Mouse (Mus musculus): ENCODE measurements around the gene Ttll5.

GRCm38 (mm10) chr12:86012195-86012594, 187.7 kb downstream of the Ttll5 start:
- TF ChIP-seq CTCF (IDR thresholded peaks at IDR 0.05; ENCODE audit: low read depth, low read length) (no peak), GATA2 (IDR thresholded peaks at IDR 0.05; ENCODE audit: borderline replicate concordance, low read depth, low read length) (no peak), GATA1 (IDR thresholded peaks at IDR 0.05; ENCODE audit: borderline replicate concordance, low read length) (no peak), TAL1 (conservative IDR thresholded peaks at IDR 0.05; ENCODE audit: low read depth, low read length) (no peak), POLR2AphosphoS5 (IDR thresholded peaks at IDR 0.05; ENCODE audit: insufficient replicate concordance, low read depth, low read length) (no peak)
